ENCODE assay signal across 8 mouse cellular contexts in the genomic region with DNA sequence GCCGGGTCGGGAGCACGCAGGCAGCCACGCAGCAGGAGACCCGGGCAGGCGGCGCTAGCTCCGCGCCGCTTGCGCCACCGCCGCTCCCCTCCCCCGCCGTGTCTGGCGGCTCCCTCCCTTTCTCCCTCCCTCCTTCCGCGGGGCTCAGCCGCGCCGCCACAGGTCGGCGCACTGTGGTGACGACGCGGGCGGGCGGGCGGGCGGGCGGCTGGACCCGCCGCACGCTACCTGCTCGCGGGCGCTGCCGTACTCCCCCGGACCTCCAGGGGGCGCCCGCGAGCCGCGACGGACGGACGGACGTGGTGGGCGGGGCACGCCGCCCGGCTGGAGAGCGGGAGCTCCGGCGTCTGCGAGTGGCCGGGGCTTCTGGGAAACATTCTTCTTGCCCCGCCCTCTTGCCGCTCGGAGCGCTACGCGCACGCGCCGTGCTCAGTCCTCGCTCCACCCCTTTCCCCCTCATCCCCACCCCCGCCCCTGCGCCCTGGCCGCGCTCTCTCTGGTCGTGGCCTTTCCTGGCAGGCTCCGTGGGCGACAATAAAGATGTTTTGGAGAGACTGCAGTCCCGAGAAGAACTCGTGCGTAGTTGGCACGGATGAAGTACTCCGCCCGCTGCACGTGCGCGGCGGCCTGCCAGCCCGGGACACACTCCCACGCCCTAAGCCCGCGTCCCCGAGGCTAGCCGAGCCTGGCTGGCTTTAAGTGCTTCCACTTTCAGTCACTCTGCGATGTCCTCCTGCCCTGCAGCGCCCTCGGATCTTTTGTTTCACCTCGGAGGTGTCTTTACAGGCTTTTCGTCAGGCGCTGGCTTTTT. TPM values are rescaled to one million over a fixed set of nuclear protein-coding genes. Genes with fewer than 3 reads are reported as not detected.
A peak's percentile ranks its signal among the peaks of the same experiment; 100 is the strongest.
DNase-seq lines count a peak whose midpoint lies in the region; ATAC-seq lines count a peak whose summit lies in the region.

Gene Scaf11, minus strand, starts transcription at position 114 of the 811 bp plus-strand sequence.

- peak within 1 kb of the TSS; percentile 97 for H3K9ac ChIP-seq in heart, embryonic 14.5 days (ENCODE audit: low read length)
- H3K9ac ChIP-seq in liver, embryonic 13.5 days, result peak within 1 kb of the TSS; percentile 100
- H3K9ac ChIP-seq in stomach, embryonic 16.5 days (ENCODE audit: low read length), result peak within 1 kb of the TSS; percentile 100

- peak; percentile 98 for DNase-seq in CD4-positive, CD25-positive, alpha-beta regulatory T cell, adult 2 months (ENCODE audit: low read depth, low spot score)
- peak; percentile 87 for DNase-seq in fibroblast of lung, adult 2 months (ENCODE audit: low read depth)
- DNase-seq in kidney, postnatal 14 days, result peak; percentile 97
- DNase-seq in liver, embryonic 13.5 days, result peak; percentile 93
- peak; percentile 97 for DNase-seq in neural tube, embryonic 10.5 days (ENCODE audit: extremely low spot score, low spot score)

- peaks cover 5% of the 10 kb centered on the region; the same call in 1 of the 2 replicates for H3K4me1 ChIP-seq in brown adipose tissue, adult 24 weeks (ENCODE audit: control insufficient read depth, insufficient read depth, insufficient read length, low read length)
- peaks cover 4 to 41% of the 10 kb centered on the region in 2 experiments; a peak in 3 of 4 replicates for H3K4me1 ChIP-seq in heart, embryonic 14.5 days (ENCODE audit: control insufficient read depth in 2 of 2, insufficient read depth in 2 of 2, low read length in 2 of 2)
- peaks cover 51% of the 10 kb centered on the region for H3K4me1 ChIP-seq in liver, embryonic 13.5 days (replicated peaks)
- H3K4me1 ChIP-seq in stomach, embryonic 16.5 days (ENCODE audit: control insufficient read depth, insufficient read depth, low read length), result peaks cover 28% of the 10 kb centered on the region

- peaks cover 13% of the 10 kb centered on the region; the same call in 1 of the 2 replicates for H3K36me3 ChIP-seq in heart, embryonic 14.5 days (ENCODE audit: control insufficient read depth, insufficient read depth, low read length)
- peaks cover 9% of the 10 kb centered on the region for H3K36me3 ChIP-seq in liver, embryonic 13.5 days
- no peaks in the 10 kb centered on the region for H3K36me3 ChIP-seq in stomach, embryonic 16.5 days (ENCODE audit: control insufficient read depth, insufficient read depth, low read length)

- no peaks in the 10 kb centered on the region for H3K27me3 ChIP-seq in heart, embryonic 14.5 days (ENCODE audit: control insufficient read depth, insufficient read depth, low read length)
- no peaks in the 10 kb centered on the region for H3K27me3 ChIP-seq in liver, embryonic 13.5 days
- no peaks in the 10 kb centered on the region for H3K27me3 ChIP-seq in stomach, embryonic 16.5 days (ENCODE audit: control insufficient read depth, insufficient read depth, low read length)

- ATAC-seq in heart, embryonic 14.5 days (ENCODE audit: insufficient number of reproducible peaks, insufficient read depth, low FRiP score, low read depth), result peak; percentile 93
- peak; percentile 90 for ATAC-seq in liver, embryonic 13.5 days (ENCODE audit: low read depth)
- ATAC-seq in stomach, embryonic 16.5 days (ENCODE audit: insufficient read depth, low FRiP score), result peak; percentile 95

- peak within 1 kb of the TSS; percentile 98 for H3K4me3 ChIP-seq in brown adipose tissue, adult 24 weeks (ENCODE audit: insufficient read depth, low read depth, low read length)
- peak within 1 kb of the TSS; percentile 98 to 100 for H3K4me3 ChIP-seq in heart, embryonic 14.5 days (ENCODE audit: control insufficient read depth in 1 of 2, insufficient read depth in 1 of 2, low read depth in 1 of 2, low read length in 2 of 2)
- peak within 1 kb of the TSS; percentile 96 for H3K4me3 ChIP-seq in liver, embryonic 13.5 days (replicated peaks)
- peak within 1 kb of the TSS; percentile 92 for H3K4me3 ChIP-seq in stomach, embryonic 16.5 days (replicated peaks; ENCODE audit: low read length)

- H3K4me2 ChIP-seq in heart, embryonic 14.5 days (ENCODE audit: low read length), result peak within 1 kb of the TSS; percentile 94
- peak within 1 kb of the TSS; percentile 92 for H3K4me2 ChIP-seq in liver, embryonic 13.5 days
- peak within 1 kb of the TSS; percentile 67 for H3K4me2 ChIP-seq in stomach, embryonic 16.5 days (ENCODE audit: low read depth, low read length)

- H3K9me3 ChIP-seq in heart, embryonic 14.5 days (ENCODE audit: control insufficient read depth, low read length), result no peaks in the 10 kb centered on the region
- no peaks in the 10 kb centered on the region for H3K9me3 ChIP-seq in liver, embryonic 13.5 days (replicated peaks)
- no peaks in the 10 kb centered on the region for H3K9me3 ChIP-seq in stomach, embryonic 16.5 days (replicated peaks; ENCODE audit: control insufficient read depth, low read length)

- peak within 1 kb of the TSS; percentile 94 for H3K27ac ChIP-seq in brown adipose tissue, adult 24 weeks (replicated peaks; ENCODE audit: low read depth, low read length)
- peak within 1 kb of the TSS; percentile 100 for H3K27ac ChIP-seq in heart, embryonic 14.5 days (replicated peaks in 1 of 2; ENCODE audit: control insufficient read depth in 1 of 2, insufficient read depth in 1 of 2, low read depth in 2 of 2, low read length in 2 of 2)
- peak within 1 kb of the TSS; percentile 99 for H3K27ac ChIP-seq in liver, embryonic 13.5 days
- H3K27ac ChIP-seq in stomach, embryonic 16.5 days (ENCODE audit: low read length), result peak within 1 kb of the TSS; percentile 99

- WGBS in heart, embryonic 14.5 days, result under 1% methylated on average over 69 of the region's 96 CpGs
- WGBS in liver, embryonic 13.5 days (ENCODE audit: insufficient replicate concordance), result under 1% methylated on average over 66 of the region's 96 CpGs
- WGBS in stomach, embryonic 16.5 days, result under 1% methylated on average over 67 of the region's 96 CpGs

RNA-seq across cellular contexts. Expression of gene Scaf11, which starts in this region (rescaled TPM):
- 28.7 and 29.0 TPM in 2 replicates for polyA plus RNA-seq in brown adipose tissue, adult 24 weeks (2012; ENCODE audit: insufficient read depth, insufficient read length, missing spikeins)
- 59.2 and 61.8 TPM in 2 replicates for polyA plus RNA-seq in heart, embryonic 14.5 days (2014; fragmentation: Nextera tagmentation; extraction: Ambion mirVana)
- polyA plus RNA-seq in liver, embryonic 13.5 days (2015; fragmentation: Nextera tagmentation; extraction: Ambion mirVana), result 53.4 and 57.0 TPM in 2 replicates
- 70.1 and 73.0 TPM in 2 replicates for polyA plus RNA-seq in stomach, embryonic 16.5 days (2015; fragmentation: Nextera tagmentation; extraction: Ambion mirVana)

Comparison
In these comparisons a context has a peak if more than half of its experiments do, and no peak if none do; other contexts are left out.
1. Peak in every context shown above with its lines: DNase-seq, ATAC-seq, H3K4me3 ChIP-seq and H3K27ac ChIP-seq.